Mouse (Mus musculus) cerebellum, postnatal 14 days (tissue): ENCODE data around the gene Clip2.
A peak's percentile ranks its signal among the peaks of the same experiment; 100 is the strongest.

Experiments used
- DNase-seq, 2 experiments: peaks; one replicate each; pipeline ENCODE4 v3.0.0; 2021; ENCODE audit warnings: mixed read lengths in 2 of 2

Gene Clip2

GRCm38 (mm10) chr5:134552110-134552972, at the start of gene Clip2:
Gene Clip2, minus strand, starts transcription at chr5:134552434.
- DNase-seq = peak; percentile 100

GRCm38 (mm10) chr5:134597711-134598110, 45.5 kb upstream of the Clip2 start:
- peak; percentile 49 to 69 for DNase-seq

GRCm38 (mm10) chr5:134593093-134593492, 40.9 kb upstream of the Clip2 start:
- DNase-seq = no peak

GRCm38 (mm10) chr5:134592026-134592581, 39.9 kb upstream of the Clip2 start:
- DNase-seq = peak; percentile 74 to 76

GRCm38 (mm10) chr5:134589900-134590299, 37.7 kb upstream of the Clip2 start:
- no peak for DNase-seq

GRCm38 (mm10) chr5:134584798-134585197, 32.6 kb upstream of the Clip2 start:
- DNase-seq = no peak

- no peak for DNase-seq
Measured at GRCm38 (mm10) chr5:134583884-134584213, 31.6 kb upstream of the Clip2 start.

GRCm38 (mm10) chr5:134583006-134583883, 31.0 kb upstream of the Clip2 start:
- DNase-seq = no peak

GRCm38 (mm10) chr5:134582221-134582907, 30.1 kb upstream of the Clip2 start:
- DNase-seq = peak; percentile 98 to 99

GRCm38 (mm10) chr5:134581146-134581545, 28.9 kb upstream of the Clip2 start, which contains the start of gene Rfc2:
Gene Rfc2, plus strand, starts transcription at chr5:134581366.
- no peak for DNase-seq

GRCm38 (mm10) chr5:134579135-134579534, 26.9 kb upstream of the Clip2 start:
- no peak for DNase-seq

- no peak for DNase-seq
Measured at GRCm38 (mm10) chr5:134577534-134577933, 25.3 kb upstream of the Clip2 start.

- DNase-seq = no peak
Measured at GRCm38 (mm10) chr5:134576517-134577220, 24.4 kb upstream of the Clip2 start.

GRCm38 (mm10) chr5:134575833-134576232, 23.6 kb upstream of the Clip2 start:
- no peak for DNase-seq

GRCm38 (mm10) chr5:134572508-134573214, 20.4 kb upstream of the Clip2 start:
- DNase-seq = no peak

GRCm38 (mm10) chr5:134571730-134572507, 19.7 kb upstream of the Clip2 start:
- DNase-seq = peak; percentile 37 to 57

GRCm38 (mm10) chr5:134568964-134569491, 16.8 kb upstream of the Clip2 start:
- no peak for DNase-seq

GRCm38 (mm10) chr5:134568030-134568429, 15.8 kb upstream of the Clip2 start:
- DNase-seq = no peak

GRCm38 (mm10) chr5:134567445-134567844, 15.2 kb upstream of the Clip2 start:
- no peak for DNase-seq

GRCm38 (mm10) chr5:134565696-134566095, 13.5 kb upstream of the Clip2 start:
- no peak for DNase-seq
